Mouse (Mus musculus) forebrain, embryonic 12.5 days (tissue): ENCODE data around the gene Dgkh. TPM values are rescaled to one million over a fixed set of nuclear protein-coding genes. Genes with fewer than 3 reads are reported as not detected.

Source experiments
- ATAC-seq: fragments of 200-750 bp; cut with Nextera tagmentation; 2 replicates; pipeline ENCODE4 v1.8.0; 2017; ENCODE audit warnings: moderate TSS enrichment; ENCODE audit not compliant: low FRiP score
- H3K27ac ChIP-seq: fragments of 300-500 bp; sonication (generic); 2 replicates; pipeline ENCODE4 v1.5.1; 2016; ENCODE audit warnings: mild to moderate bottlenecking
- H3K27me3 ChIP-seq: fragments of 300-500 bp; sonication (generic); 2 replicates; pipeline ENCODE4 v1.6.1; 2016; ENCODE audit warnings: mild to moderate bottlenecking
- H3K36me3 ChIP-seq: fragments of 300-500 bp; sonication (generic); replicated peaks from 2 replicates; pipeline ENCODE4 v1.6.1; 2016; ENCODE audit warnings: mild to moderate bottlenecking
- H3K4me1 ChIP-seq: fragments of 300-500 bp; sonication (generic); 2 replicates; pipeline ENCODE4 v1.6.1; 2016
- H3K4me2 ChIP-seq: fragments of 300-500 bp; sonication (generic); 2 replicates; pipeline ENCODE4 v1.6.1; 2016; ENCODE audit warnings: mild to moderate bottlenecking, moderate library complexity
- H3K4me3 ChIP-seq: fragments of 300-500 bp; sonication (generic); replicated peaks from 2 replicates; pipeline ENCODE4 v1.5.1; 2016; ENCODE audit warnings: mild to moderate bottlenecking
- H3K9ac ChIP-seq: fragments of 300-500 bp; sonication (generic); 2 replicates; pipeline ENCODE4 v1.6.1; 2016; ENCODE audit warnings: mild to moderate bottlenecking
- H3K9me3 ChIP-seq: fragments of 300-500 bp; sonication (generic); 2 replicates; pipeline ENCODE4 v1.6.1; 2016
- WGBS: fragments of 180-500 bp; shearing (Covaris S2); methylation state at CpG from one replicate; pipeline ENCODE4 v1.1.7; 2016; 5-methylcytosine and 5-hydroxymethylcytosine counted together
- polyA plus RNA-seq: library from polyadenylated mRNA; unstranded; fragments of >200 nt; fragmentation: Nextera tagmentation; extraction: Ambion mirVana; gene quantifications from 2 replicates; pipeline ENCODE4 v1.2.1, GENCODE M21; 2016

The Dgkh gene
- polyA plus RNA-seq, 1 experiment from 2014 or later: 1.6 TPM

GRCm38 (mm10) chr14:78690883-78691282 is 41.7 kb downstream of the Dgkh start:
- ATAC-seq: no peak
- 68% methylated on average over 1 of the region's 1 CpGs for WGBS
- no peak overlapping the region for H3K4me2 ChIP-seq
- no peak overlapping the region for H3K27ac ChIP-seq
- H3K9me3 ChIP-seq: no peaks in the 10 kb centered on the region
- H3K9ac ChIP-seq: no peak overlapping the region
- H3K36me3 ChIP-seq: no peaks in the 10 kb centered on the region
- no peak overlapping the region for H3K4me3 ChIP-seq
- no peaks in the 10 kb centered on the region for H3K27me3 ChIP-seq
- H3K4me1 ChIP-seq: no peaks in the 10 kb centered on the region

DNA sequence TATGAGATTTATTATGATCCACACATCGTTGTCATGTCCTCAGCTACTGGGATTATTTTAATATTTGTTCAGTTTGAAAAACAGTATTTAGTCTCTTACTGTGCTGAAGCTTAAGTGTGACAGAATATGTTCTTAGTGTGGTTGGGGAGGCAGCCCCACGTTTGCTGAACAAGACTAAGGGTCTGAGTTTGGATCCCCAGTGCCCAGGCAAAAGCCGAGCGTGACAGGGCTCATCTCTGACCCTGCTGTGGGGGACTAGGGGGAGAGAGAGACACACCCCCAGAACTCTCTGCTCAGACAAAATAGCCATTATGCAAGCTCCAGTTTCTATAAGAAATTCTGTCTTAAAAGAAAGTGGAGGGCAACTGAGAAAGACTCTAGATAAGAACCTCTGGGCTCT is 42.2 kb downstream of the Dgkh start:
- Histone ChIP-seq H3K4me2 (no peak overlapping the region), H3K9me3 (no peaks in the 10 kb centered on the region), H3K4me1 (no peaks in the 10 kb centered on the region), H3K4me3 (no peak overlapping the region), H3K27me3 (no peaks in the 10 kb centered on the region), H3K27ac (no peak overlapping the region), H3K36me3 (no peaks in the 10 kb centered on the region), H3K9ac (no peak overlapping the region)
- ATAC-seq: no peak
- WGBS: 74% methylated on average over 4 of the region's 4 CpGs

DNA sequence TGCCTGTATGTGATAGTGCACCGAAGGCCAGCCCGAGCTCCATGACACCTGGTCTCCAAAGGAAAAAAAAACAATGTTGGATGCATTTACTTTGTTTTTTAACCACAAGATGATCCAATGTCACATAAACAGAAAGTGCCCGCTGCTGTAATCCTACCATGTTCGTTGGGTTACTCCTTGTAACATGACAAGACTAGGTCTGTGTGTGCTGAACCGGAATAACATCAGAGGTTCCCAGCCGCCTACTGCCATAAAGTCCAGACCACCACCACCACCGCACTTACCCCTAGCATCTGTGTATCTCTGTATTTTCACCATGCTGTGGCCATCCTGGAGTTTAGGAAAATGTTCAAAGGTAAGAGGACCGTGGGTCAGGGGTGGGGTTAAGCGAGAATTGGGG is 42.6 kb downstream of the Dgkh start:
- Histone ChIP-seq H3K36me3 (no peaks in the 10 kb centered on the region), H3K4me2 (no peak overlapping the region), H3K4me1 (no peaks in the 10 kb centered on the region), H3K9ac (no peak overlapping the region), H3K27ac (no peak overlapping the region), H3K27me3 (no peaks in the 10 kb centered on the region), H3K9me3 (no peaks in the 10 kb centered on the region), H3K4me3 (no peak overlapping the region)
- ATAC-seq: no peak
- WGBS: 96% methylated on average over 9 of the region's 9 CpGs

GRCm38 (mm10) chr14:78687716-78688115 is 44.9 kb downstream of the Dgkh start:
- Histone ChIP-seq H3K27me3 (no peaks in the 10 kb centered on the region), H3K4me2 (no peak overlapping the region), H3K9me3 (no peaks in the 10 kb centered on the region), H3K4me1 (no peaks in the 10 kb centered on the region), H3K4me3 (no peak overlapping the region), H3K36me3 (no peaks in the 10 kb centered on the region), H3K27ac (no peak overlapping the region), H3K9ac (no peak overlapping the region)
- ATAC-seq: no peak
- WGBS: 78% methylated on average over 4 of the region's 4 CpGs

DNA sequence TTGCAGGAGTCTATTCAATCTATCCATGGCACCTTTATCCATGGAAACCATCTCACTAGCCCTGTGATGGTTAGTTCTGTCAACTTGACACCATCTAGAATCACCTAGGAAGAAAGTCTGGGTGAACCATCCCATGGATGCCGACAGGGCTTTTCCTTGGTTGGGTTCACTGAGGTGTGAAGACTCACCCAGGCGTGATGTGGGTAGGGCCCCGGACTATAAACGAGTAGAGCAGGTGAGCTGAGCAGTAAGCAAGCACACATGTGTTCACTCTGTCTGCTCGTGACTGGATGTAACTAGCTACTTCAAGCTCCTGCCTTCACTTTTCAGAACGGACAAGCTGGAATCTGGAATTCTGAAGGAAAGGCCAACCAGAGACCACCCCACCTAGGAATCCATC is 45.9 kb downstream of the Dgkh start:
- no peaks in the 10 kb centered on the region for H3K9me3 ChIP-seq
- no peaks in the 10 kb centered on the region for H3K4me1 ChIP-seq
- no peak overlapping the region for H3K4me3 ChIP-seq
- no peak overlapping the region for H3K27ac ChIP-seq
- no peak overlapping the region for H3K4me2 ChIP-seq
- H3K9ac ChIP-seq: no peak overlapping the region
- 94% methylated on average over 6 of the region's 6 CpGs for WGBS
- no peaks in the 10 kb centered on the region for H3K27me3 ChIP-seq
- no peak for ATAC-seq
- H3K36me3 ChIP-seq: no peaks in the 10 kb centered on the region

DNA sequence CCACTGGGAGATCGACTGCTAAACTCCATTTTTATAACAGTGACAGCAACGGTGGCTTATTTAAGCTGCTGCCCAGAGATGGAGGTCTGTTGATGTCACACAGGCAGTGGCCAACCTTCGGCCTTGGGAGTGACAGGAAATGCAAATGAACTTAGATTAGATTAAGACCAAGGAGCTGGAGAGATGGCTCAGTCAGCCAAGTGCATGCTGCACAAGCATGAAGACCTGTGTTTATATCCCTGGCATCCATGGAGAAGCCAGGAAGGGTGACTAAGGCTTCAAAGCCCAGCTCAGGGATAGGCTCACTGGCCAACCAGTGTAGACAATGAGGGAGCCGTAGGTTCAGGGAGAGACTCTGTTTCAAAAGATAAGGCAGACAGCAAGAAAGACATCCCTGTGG is 48.4 kb downstream of the Dgkh start:
- Histone ChIP-seq H3K9me3 (no peaks in the 10 kb centered on the region), H3K4me3 (no peak overlapping the region), H3K4me2 (no peak overlapping the region), H3K4me1 (no peaks in the 10 kb centered on the region), H3K27ac (no peak overlapping the region), H3K9ac (no peak overlapping the region), H3K27me3 (no peaks in the 10 kb centered on the region), H3K36me3 (no peaks in the 10 kb centered on the region)
- ATAC-seq: no peak
- 83% methylated on average over 4 of the region's 4 CpGs for WGBS

DNA sequence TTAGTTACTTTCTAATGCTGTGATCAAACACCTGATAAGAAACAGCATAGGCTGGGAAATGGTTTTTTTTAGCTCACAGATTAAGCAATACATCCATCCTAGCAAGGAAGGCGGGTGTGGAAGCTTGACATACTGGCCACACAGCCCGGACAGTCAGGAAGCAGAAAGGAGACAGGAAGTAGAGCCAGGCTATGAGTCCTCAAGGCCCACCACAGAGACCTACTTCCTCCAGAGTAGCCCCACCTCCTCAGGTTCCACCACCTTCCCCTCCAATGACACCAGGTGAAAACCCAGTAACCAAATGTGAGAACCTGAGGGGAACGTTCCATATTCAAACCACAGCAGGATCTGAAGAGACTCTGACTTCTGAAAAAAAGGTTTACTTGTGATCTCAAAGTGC is 53.6 kb downstream of the Dgkh start:
- 89% methylated on average over 3 of the region's 3 CpGs for WGBS
- H3K4me2 ChIP-seq: no peak overlapping the region
- H3K4me1 ChIP-seq: 0 out of 2 replicates have a peak, but pooled peaks cover 3% of the 10 kb centered on the region
- no peak overlapping the region for H3K9ac ChIP-seq
- H3K9me3 ChIP-seq: no peaks in the 10 kb centered on the region
- no peak overlapping the region for H3K4me3 ChIP-seq
- no peaks in the 10 kb centered on the region for H3K36me3 ChIP-seq
- no peak overlapping the region for H3K27ac ChIP-seq
- no peaks in the 10 kb centered on the region for H3K27me3 ChIP-seq
- no peak for ATAC-seq

- Histone ChIP-seq H3K4me1 (0 out of 2 replicates have a peak, but pooled peaks cover 3% of the 10 kb centered on the region), H3K4me2 (no peak overlapping the region), H3K9me3 (no peaks in the 10 kb centered on the region), H3K27ac (no peak overlapping the region), H3K9ac (no peak overlapping the region), H3K36me3 (no peaks in the 10 kb centered on the region), H3K4me3 (no peak overlapping the region), H3K27me3 (no peaks in the 10 kb centered on the region)
- 36% methylated on average over 7 of the region's 7 CpGs for WGBS
- ATAC-seq: no peak
Observed at GRCm38 (mm10) chr14:78677852-78678588, 54.6 kb downstream of the Dgkh start.

DNA sequence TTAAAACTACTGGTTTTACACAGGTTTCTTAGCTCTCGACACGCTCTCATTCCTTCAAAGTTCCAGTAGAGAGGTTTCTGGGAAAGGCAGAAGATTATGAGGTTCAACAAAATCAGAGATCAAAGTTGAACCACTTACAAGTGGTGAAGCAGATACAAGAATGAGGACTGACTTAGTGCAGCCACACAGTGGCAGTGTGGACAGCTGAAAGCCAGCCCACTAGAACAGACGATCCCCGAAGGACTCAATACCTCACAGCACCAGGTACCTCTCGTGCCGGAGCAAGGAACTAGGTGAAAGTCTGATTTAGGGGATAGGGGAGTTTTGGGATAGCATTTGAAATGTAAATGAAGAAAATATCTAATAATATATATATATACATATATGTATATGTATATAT is 56.1 kb downstream of the Dgkh start:
- H3K27me3 ChIP-seq: no peaks in the 10 kb centered on the region
- ATAC-seq: no peak
- H3K4me1 ChIP-seq: 0 out of 2 replicates have a peak, but pooled peaks cover 3% of the 10 kb centered on the region
- WGBS: 79% methylated on average over 6 of the region's 6 CpGs
- no peak overlapping the region for H3K27ac ChIP-seq
- no peak overlapping the region for H3K4me2 ChIP-seq
- H3K9me3 ChIP-seq: no peaks in the 10 kb centered on the region
- H3K9ac ChIP-seq: no peak overlapping the region
- no peaks in the 10 kb centered on the region for H3K36me3 ChIP-seq
- no peak overlapping the region for H3K4me3 ChIP-seq

GRCm38 (mm10) chr14:78674606-78675005 is 58.0 kb downstream of the Dgkh start:
- H3K9ac ChIP-seq: no peak overlapping the region
- H3K4me3 ChIP-seq: no peak overlapping the region
- WGBS: 85% methylated on average over 9 of the region's 9 CpGs
- no peak overlapping the region for H3K27ac ChIP-seq
- no peak for ATAC-seq
- no peaks in the 10 kb centered on the region for H3K27me3 ChIP-seq
- H3K36me3 ChIP-seq: no peaks in the 10 kb centered on the region
- no peaks in the 10 kb centered on the region for H3K9me3 ChIP-seq
- no peak overlapping the region for H3K4me2 ChIP-seq
- H3K4me1 ChIP-seq: 0 out of 2 replicates have a peak, but pooled peaks cover 3% of the 10 kb centered on the region

DNA sequence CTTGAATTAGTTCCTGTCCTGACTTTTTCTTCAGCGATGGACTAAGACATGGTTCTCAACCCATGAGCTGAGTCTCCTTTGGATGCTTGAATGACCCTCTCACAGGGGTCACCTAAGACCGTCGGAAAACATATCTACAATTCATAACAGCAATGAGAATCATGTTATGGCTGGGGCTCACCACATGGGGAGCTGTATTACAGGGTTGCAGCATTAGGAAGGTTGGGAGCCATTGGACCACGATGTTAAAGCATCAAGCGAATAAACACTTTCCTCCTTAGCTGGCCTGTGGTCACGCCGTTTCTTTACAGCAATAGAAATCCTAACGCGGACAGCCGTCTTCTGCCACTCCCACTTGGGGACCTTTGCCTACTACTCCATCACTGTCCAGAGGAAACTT is 62.6 kb downstream of the Dgkh start:
- Histone ChIP-seq H3K4me2 (no peak overlapping the region), H3K4me1 (no peaks in the 10 kb centered on the region), H3K27me3 (no peaks in the 10 kb centered on the region), H3K27ac (no peak overlapping the region), H3K9me3 (no peaks in the 10 kb centered on the region), H3K4me3 (no peak overlapping the region), H3K36me3 (no peaks in the 10 kb centered on the region), H3K9ac (no peak overlapping the region)
- 85% methylated on average over 10 of the region's 10 CpGs for WGBS
- ATAC-seq: no peak

GRCm38 (mm10) chr14:78668291-78668690 is 64.3 kb downstream of the Dgkh start:
- Histone ChIP-seq H3K9me3 (no peaks in the 10 kb centered on the region), H3K4me3 (no peak overlapping the region)

GRCm38 (mm10) chr14:78667763-78668162 is 64.8 kb downstream of the Dgkh start:
- Histone ChIP-seq H3K9me3 (no peaks in the 10 kb centered on the region), H3K27me3 (no peaks in the 10 kb centered on the region), H3K36me3 (no peaks in the 10 kb centered on the region), H3K9ac (no peak overlapping the region), H3K4me3 (no peak overlapping the region), H3K4me2 (no peak overlapping the region), H3K27ac (no peak overlapping the region), H3K4me1 (no peaks in the 10 kb centered on the region)
- ATAC-seq: no peak
- 67% methylated on average over 5 of the region's 5 CpGs for WGBS

More at GRCm38 (mm10) chr14:78668291-78668690, 64.3 kb downstream of the Dgkh start:
- no peak overlapping the region for H3K27ac ChIP-seq
- H3K27me3 ChIP-seq: no peaks in the 10 kb centered on the region
- no peaks in the 10 kb centered on the region for H3K4me1 ChIP-seq
- H3K4me2 ChIP-seq: no peak overlapping the region
- H3K9ac ChIP-seq: no peak overlapping the region
- peak; percentile 74 for ATAC-seq
- no peaks in the 10 kb centered on the region for H3K36me3 ChIP-seq
- WGBS: 23% methylated on average over 6 of the region's 6 CpGs
